Mouse (Mus musculus) heart, embryonic 15.5 days (tissue): Measurements from ENCODE around the gene Pithd1. TPM values are rescaled to one million over a fixed set of nuclear protein-coding genes. Genes with fewer than 3 reads are reported as not detected.

ENCODE experiments used
- ATAC-seq: fragments of 200-750 bp; cut with Nextera tagmentation; replicated peaks from 2 replicates; pipeline ENCODE4 v1.8.0; 2017; ENCODE audit warnings: low read depth, moderate TSS enrichment; ENCODE audit not compliant: insufficient number of reproducible peaks, insufficient read depth, low FRiP score
- H3K27ac ChIP-seq: fragments of 300-500 bp; sonication (generic); 2 replicates; pipeline ENCODE4 v1.5.1; 2015; ENCODE audit warnings: mild to moderate bottlenecking, inconsistent platforms
- H3K27me3 ChIP-seq: fragments of 300-500 bp; sonication (generic); 2 replicates; pipeline ENCODE4 v1.6.1; 2015; ENCODE audit warnings: inconsistent platforms
- H3K36me3 ChIP-seq: fragments of 300-500 bp; sonication (generic); 2 replicates; pipeline ENCODE4 v1.6.1; 2015; ENCODE audit warnings: mild to moderate bottlenecking, inconsistent platforms
- H3K4me1 ChIP-seq: fragments of 300-500 bp; sonication (generic); replicated peaks from 2 replicates; pipeline ENCODE4 v1.6.1; 2015; ENCODE audit warnings: inconsistent platforms
- H3K4me2 ChIP-seq: fragments of 300-500 bp; sonication (generic); 2 replicates; pipeline ENCODE4 v1.6.1; 2015; ENCODE audit warnings: inconsistent platforms, mild to moderate bottlenecking, moderate library complexity
- H3K4me3 ChIP-seq: fragments of 300-500 bp; sonication (generic); 2 replicates; pipeline ENCODE4 v1.5.1; 2015; ENCODE audit warnings: mild to moderate bottlenecking, inconsistent platforms
- H3K9ac ChIP-seq: fragments of 300-500 bp; sonication (generic); 2 replicates; pipeline ENCODE4 v1.6.1; 2015; ENCODE audit warnings: mild to moderate bottlenecking, inconsistent platforms
- H3K9me3 ChIP-seq: fragments of 300-500 bp; sonication (generic); replicated peaks from 2 replicates; pipeline ENCODE4 v1.6.1; 2016; ENCODE audit warnings: inconsistent platforms
- WGBS: fragments of 180-500 bp; shearing (Covaris S2); methylation state at CpG from one replicate; pipeline ENCODE4 v1.1.7; 2015; ENCODE audit warnings: mixed read lengths; 5-methylcytosine and 5-hydroxymethylcytosine counted together
- polyA plus RNA-seq: library from polyadenylated mRNA; unstranded; fragments of >200 nt; fragmentation: Nextera tagmentation; extraction: Ambion mirVana; gene quantifications from 2 replicates; pipeline ENCODE4 v1.2.1, GENCODE M21; 2015

Gene Pithd1
- polyA plus RNA-seq, 1 experiment from 2014 or later = 34.0 TPM

DNA sequence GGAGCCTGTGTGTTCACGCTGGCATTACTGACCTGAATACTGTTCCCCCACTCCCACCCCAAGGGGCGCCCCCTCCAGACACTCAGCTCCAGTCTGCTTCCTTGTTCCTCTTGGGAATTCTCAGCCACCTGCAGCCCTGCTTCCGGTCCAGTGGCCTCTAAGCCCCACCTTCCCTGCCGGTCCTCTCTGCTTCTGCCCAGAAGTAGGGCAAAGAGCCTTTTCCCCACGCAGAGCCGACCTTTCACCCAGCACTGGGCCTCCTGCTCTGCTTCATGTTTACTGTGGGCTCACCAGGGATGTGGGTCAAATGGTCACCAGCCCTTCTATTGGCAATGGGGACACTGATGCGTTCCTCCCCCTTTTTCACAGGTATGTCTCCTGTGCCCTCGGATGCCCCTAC lies 28.7 kb downstream of the Pithd1 start:
- ATAC-seq = no peak
- H3K27ac ChIP-seq = no peak overlapping the region
- H3K9me3 ChIP-seq = no peaks in the 10 kb centered on the region
- H3K4me1 ChIP-seq = peaks cover 6% of the 10 kb centered on the region; the same call in 1 of the 2 replicates
- no peak overlapping the region for H3K9ac ChIP-seq
- peaks cover 44% of the 10 kb centered on the region for H3K36me3 ChIP-seq
- no peak overlapping the region for H3K4me3 ChIP-seq
- no peaks in the 10 kb centered on the region for H3K27me3 ChIP-seq
- 66% methylated on average over 8 of the region's 8 CpGs for WGBS
- H3K4me2 ChIP-seq = no peak overlapping the region

DNA sequence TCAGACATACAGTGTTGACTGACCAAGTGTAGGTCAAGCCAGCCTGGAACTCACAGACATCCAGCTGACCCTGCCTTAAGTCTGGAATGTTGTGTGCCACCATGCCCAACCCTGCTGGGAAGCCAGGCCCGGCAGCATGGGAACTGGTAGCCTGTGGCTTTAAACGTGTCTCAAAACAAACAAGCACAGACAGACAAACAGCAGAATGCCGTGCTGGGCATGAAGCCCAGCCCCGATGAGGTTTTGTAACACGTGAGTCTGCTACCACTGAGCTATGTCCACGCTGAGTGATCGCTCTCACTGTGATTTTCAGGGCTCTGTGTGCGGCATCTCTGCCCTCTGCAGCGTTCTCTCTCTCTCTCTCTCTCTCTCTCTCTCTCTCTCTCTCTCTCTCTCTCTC lies 31.2 kb downstream of the Pithd1 start:
- Histone ChIP-seq H3K36me3 (peaks cover 62% of the 10 kb centered on the region), H3K4me3 (no peak overlapping the region), H3K9ac (no peak overlapping the region), H3K27me3 (no peaks in the 10 kb centered on the region), H3K27ac (no peak overlapping the region), H3K9me3 (no peaks in the 10 kb centered on the region), H3K4me1 (no peaks in the 10 kb centered on the region), H3K4me2 (no peak overlapping the region)
- ATAC-seq = no peak
- 85% methylated on average over 9 of the region's 9 CpGs for WGBS

DNA sequence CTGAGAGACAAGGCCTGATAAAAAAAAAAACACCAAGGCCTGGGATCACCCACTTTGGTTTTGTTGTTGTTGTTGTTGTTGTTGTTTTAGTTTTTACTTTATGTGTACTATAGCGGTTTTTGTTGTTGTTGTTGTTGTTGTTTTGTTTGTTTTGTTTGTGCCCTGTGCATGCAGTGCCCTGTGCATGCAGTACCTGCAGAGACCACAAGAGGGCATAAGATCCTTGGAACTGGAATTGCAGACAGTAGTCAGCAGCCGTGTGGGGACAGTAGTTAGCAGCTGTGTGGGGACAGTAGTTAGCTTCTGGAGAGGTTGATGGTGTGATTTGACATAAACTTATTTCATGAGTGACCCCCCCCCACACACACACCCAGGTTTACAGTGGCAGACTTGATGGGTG lies 32.8 kb downstream of the Pithd1 start:
- 15% methylated on average over 2 of the region's 2 CpGs for WGBS
- no peak overlapping the region for H3K9ac ChIP-seq
- no peak for ATAC-seq
- peaks cover 8% of the 10 kb centered on the region for H3K4me1 ChIP-seq
- H3K9me3 ChIP-seq = no peaks in the 10 kb centered on the region
- no peak overlapping the region for H3K4me3 ChIP-seq
- no peak overlapping the region for H3K4me2 ChIP-seq
- no peak overlapping the region for H3K27ac ChIP-seq
- no peaks in the 10 kb centered on the region for H3K27me3 ChIP-seq
- peaks cover 59% of the 10 kb centered on the region for H3K36me3 ChIP-seq

DNA sequence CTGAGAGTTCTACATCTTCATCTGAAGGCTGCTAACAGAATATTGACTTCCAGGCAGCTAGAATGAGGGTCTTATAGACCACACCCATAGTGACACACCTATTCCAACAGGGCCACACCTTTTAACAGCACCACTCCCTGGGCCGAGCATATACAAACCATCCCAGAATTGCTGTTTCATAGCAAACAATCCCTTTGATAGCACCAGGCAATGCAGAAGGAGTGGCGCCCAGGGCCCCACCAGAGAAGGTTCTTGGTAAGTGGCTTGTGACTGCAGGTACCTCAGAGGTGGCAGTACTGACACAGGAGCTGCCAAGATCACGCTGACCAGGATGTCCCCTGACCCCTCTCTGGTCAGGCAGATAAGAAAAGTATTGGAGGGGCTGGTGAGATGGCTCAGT lies 33.9 kb downstream of the Pithd1 start:
- Histone ChIP-seq H3K9ac (no peak overlapping the region), H3K27ac (no peak overlapping the region), H3K9me3 (no peaks in the 10 kb centered on the region), H3K4me1 (peaks cover 9% of the 10 kb centered on the region), H3K36me3 (peaks cover 55% of the 10 kb centered on the region), H3K27me3 (no peaks in the 10 kb centered on the region), H3K4me2 (no peak overlapping the region), H3K4me3 (no peak overlapping the region)
- ATAC-seq = no peak
- 83% methylated on average over 3 of the region's 3 CpGs for WGBS

DNA sequence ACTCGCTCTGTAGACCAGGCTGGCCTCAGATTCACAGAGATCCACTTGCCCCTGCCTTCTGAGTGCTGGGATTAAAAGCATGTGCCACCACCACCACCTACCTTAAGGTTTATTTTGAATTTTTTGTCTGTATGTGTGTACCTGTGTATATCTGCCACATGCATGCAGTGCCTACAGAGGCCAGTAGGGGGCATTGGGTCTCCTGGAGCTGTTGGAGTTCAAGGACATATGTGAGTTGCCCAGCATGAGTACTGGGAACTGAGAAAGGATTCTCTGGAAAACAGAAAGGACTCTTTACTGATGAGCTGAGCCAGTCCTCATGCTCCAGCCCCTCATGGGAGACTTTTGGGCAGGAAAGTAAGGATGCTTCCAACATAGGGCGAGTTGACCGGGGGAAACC lies 35.6 kb downstream of the Pithd1 start:
- Histone ChIP-seq H3K9me3 (no peaks in the 10 kb centered on the region), H3K9ac (no peak overlapping the region), H3K4me1 (peaks cover 18% of the 10 kb centered on the region), H3K36me3 (peaks cover 42% of the 10 kb centered on the region), H3K4me3 (no peak overlapping the region), H3K27ac (no peak overlapping the region), H3K27me3 (no peaks in the 10 kb centered on the region), H3K4me2 (no peak overlapping the region)
- 93% methylated on average over 3 of the region's 3 CpGs for WGBS
- no peak for ATAC-seq

DNA sequence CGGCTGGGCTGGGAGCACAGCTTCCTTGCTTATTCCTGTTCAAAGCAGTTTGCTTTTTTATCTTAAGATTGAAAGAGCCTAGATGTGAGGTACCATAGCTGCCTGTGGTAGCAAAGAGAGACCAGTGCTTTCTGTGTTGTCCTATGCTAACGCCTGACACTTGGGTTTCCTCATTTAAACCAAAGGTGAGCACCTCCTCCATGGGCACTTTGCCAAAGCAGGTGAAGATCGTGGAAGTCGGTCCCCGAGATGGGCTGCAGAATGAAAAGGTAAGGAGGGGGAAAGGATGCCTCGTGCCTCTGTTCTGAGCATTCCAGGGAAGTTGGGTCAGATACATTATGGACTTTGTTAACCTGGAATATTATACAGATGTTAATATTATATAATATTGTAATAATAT lies 36.7 kb downstream of the Pithd1 start:
- Histone ChIP-seq H3K4me1 (peaks cover 24% of the 10 kb centered on the region), H3K27me3 (no peaks in the 10 kb centered on the region), H3K4me3 (no peak overlapping the region), H3K4me2 (no peak overlapping the region), H3K9ac (no peak overlapping the region), H3K27ac (peak overlapping the region; percentile 60), H3K9me3 (no peaks in the 10 kb centered on the region), H3K36me3 (peaks cover 34% of the 10 kb centered on the region)
- 79% methylated on average over 6 of the region's 6 CpGs for WGBS
- no peak for ATAC-seq

DNA sequence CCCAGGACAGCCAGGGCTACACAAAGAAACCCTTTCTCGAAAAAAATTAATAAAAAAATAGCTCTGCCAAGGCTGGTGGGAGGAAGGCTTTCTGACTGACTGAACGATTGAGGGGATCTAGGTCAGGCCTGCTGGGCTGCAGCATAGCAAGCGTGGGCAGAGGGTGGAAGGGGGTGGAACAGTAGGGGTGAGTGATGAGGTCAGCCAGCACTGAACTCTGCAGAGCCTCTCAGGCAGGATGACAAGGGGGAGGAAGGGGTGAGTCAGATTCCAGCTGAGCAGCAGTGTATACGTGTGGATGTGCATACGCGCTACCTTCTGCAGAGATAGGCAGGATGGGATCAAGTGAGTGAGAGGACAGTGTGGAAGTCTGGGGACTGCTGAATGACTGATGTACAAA lies 37.2 kb downstream of the Pithd1 start:
- H3K9me3 ChIP-seq = no peaks in the 10 kb centered on the region
- peaks cover 29% of the 10 kb centered on the region for H3K36me3 ChIP-seq
- no peaks in the 10 kb centered on the region for H3K27me3 ChIP-seq
- ATAC-seq = no peak
- WGBS = 36% methylated on average over 6 of the region's 6 CpGs
- peak overlapping the region; percentile 60 for H3K27ac ChIP-seq
- H3K4me2 ChIP-seq = no peak overlapping the region
- no peak overlapping the region for H3K4me3 ChIP-seq
- H3K4me1 ChIP-seq = peaks cover 24% of the 10 kb centered on the region
- no peak overlapping the region for H3K9ac ChIP-seq

DNA sequence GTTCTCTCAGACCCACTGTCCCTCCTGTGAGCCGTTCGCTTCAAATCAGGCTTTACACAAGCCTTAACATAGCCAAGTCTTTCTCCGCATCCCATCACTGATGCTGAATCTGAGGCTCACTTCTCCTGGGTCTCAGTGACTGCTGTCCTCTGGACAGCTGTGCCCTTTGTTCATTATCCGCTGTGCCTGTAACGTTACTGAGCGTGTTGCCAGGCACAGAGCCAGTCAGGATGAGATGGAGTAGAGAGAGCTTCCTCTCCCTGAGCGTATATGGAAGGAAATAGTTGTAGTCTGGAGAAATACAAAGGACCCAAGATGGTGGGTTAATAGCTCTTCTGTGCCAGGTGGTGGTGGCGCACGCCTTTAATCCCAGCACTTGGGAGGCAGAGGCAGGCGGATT lies 37.6 kb downstream of the Pithd1 start:
- 75% methylated on average over 10 of the region's 10 CpGs for WGBS
- Histone ChIP-seq H3K36me3 (peaks cover 26% of the 10 kb centered on the region), H3K4me2 (no peak overlapping the region), H3K9me3 (no peaks in the 10 kb centered on the region), H3K4me1 (peaks cover 24% of the 10 kb centered on the region), H3K9ac (no peak overlapping the region), H3K27ac (peak overlapping the region; percentile 60), H3K4me3 (no peak overlapping the region), H3K27me3 (no peaks in the 10 kb centered on the region)
- no peak for ATAC-seq

DNA sequence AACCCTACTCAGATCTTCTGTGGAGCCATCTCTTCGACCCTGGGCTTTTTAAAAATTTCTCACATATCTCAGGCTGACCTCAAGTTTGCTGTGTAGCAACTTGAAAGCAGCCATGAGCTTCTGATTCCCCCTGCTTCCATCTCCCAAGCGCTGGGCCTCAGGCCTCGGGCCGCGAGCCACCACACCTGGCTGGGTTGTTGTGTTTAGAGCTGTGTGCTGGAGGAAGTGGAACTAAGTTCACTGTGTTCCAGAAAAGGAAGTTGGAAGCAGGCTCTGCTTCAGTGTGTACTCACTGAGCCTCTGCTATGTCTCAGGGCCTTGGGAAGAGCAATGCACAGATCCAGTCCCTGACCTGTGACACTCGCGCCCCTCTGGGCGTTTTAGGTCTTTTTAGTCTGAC lies 38.9 kb downstream of the Pithd1 start:
- Histone ChIP-seq H3K27me3 (no peaks in the 10 kb centered on the region), H3K9ac (no peak overlapping the region), H3K9me3 (no peaks in the 10 kb centered on the region), H3K36me3 (peaks cover 24% of the 10 kb centered on the region), H3K27ac (no peak overlapping the region), H3K4me1 (peaks cover 31% of the 10 kb centered on the region), H3K4me3 (no peak overlapping the region), H3K4me2 (peak overlapping the region; percentile 21; the same call in 1 of the 2 replicates)
- 87% methylated on average over 8 of the region's 8 CpGs for WGBS
- ATAC-seq = no peak

DNA sequence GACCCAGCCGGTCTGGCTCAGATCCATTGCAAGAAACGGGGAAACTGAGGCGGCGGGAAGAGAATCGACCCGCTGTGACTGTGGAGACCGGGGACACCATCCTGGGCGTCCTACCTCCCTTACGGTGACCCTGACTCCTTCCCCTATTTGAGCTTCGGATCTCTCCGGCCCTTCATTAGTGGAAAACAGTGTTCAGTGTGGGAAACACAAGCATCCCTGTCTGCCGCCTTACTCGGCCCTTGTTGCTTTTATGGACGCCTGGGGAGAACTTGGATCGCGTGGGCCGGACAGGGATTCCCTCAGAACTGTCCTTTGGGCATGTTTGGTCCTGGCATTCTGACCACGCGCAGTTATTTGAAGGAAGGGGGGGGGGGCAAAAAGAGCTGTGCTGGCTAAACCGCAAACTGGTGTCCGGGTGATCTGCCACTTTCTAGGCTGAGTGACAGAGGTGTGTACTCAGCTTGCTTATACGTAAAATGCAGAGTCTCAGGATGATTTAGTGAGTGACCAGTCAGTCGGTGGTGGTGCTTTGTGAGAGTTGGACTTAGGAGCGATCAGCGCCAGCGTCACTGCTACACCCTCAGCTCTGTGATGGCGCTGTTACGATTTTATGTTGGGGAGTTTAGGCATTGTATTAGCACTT lies 40.3 kb downstream of the Pithd1 start:
- no peaks in the 10 kb centered on the region for H3K27me3 ChIP-seq
- H3K4me3 ChIP-seq = peak overlapping the region; percentile 75
- peak overlapping the region; percentile 70 for H3K27ac ChIP-seq
- peaks cover 32% of the 10 kb centered on the region for H3K4me1 ChIP-seq
- 1% methylated on average over 28 of the region's 28 CpGs for WGBS
- peak; percentile 3; the same call in 1 of the 2 replicates for ATAC-seq
- no peaks in the 10 kb centered on the region for H3K9me3 ChIP-seq
- peak overlapping the region; percentile 74 for H3K4me2 ChIP-seq
- H3K36me3 ChIP-seq = peaks cover 10% of the 10 kb centered on the region
- peak overlapping the region; percentile 76 for H3K9ac ChIP-seq

DNA sequence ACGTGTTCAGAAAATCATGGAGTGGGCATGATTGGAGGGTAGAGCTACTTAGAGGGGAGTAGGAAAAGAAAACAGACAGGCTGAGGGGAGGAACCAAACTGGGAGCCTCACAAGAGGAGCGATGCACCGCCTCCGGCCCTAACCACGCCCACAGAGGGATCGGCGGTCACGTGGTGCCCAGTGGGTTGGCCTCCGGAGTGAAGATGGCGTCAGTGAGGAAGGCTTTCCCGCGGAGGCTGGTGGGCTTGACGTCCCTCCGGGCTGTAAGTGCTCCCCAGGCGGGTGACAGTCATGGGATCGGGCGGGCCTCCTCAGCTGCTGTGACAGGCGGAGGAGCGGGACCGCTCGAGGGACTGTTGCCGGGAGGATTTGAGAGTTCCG lies 40.8 kb downstream of the Pithd1 start, which contains the start of gene Hmgcl:
Gene Hmgcl (plus strand): TSS at position 171 of the 381 bp plus-strand sequence.
- WGBS = under 1% methylated on average over 23 of the region's 23 CpGs
- H3K27me3 ChIP-seq = no peaks in the 10 kb centered on the region
- H3K36me3 ChIP-seq = peaks cover 5% of the 10 kb centered on the region
- H3K4me2 ChIP-seq = peak within 1 kb of the TSS; percentile 74
- peak within 1 kb of the TSS; percentile 70 for H3K27ac ChIP-seq
- H3K4me3 ChIP-seq = peak within 1 kb of the TSS; percentile 75
- H3K9ac ChIP-seq = peak within 1 kb of the TSS; percentile 76
- peaks cover 32% of the 10 kb centered on the region for H3K4me1 ChIP-seq
- peak; percentile 91 for ATAC-seq
- no peaks in the 10 kb centered on the region for H3K9me3 ChIP-seq

DNA sequence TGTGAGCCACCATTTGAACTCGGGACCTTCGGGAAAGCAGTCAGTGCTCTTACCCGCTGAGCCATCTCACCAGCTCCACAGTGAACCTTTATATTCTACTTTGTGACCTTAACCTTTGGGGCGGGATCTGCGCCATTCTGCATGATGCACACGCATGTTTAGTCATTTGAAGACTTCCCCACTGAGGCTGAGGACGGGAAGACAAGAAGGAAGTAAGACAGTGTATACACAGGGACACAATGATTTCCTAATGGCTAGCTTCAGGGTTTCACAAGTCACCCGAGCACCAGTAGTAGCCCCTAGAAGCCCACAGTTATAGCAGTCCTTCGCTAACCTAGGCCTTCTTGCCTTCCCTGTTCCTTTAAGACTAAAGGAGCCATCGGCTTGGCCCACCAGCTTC lies 41.4 kb downstream of the Pithd1 start:
- 77% methylated on average over 10 of the region's 10 CpGs for WGBS
- Histone ChIP-seq H3K4me2 (peak overlapping the region; percentile 74), H3K27me3 (no peaks in the 10 kb centered on the region), H3K27ac (peak overlapping the region; percentile 70), H3K36me3 (no peaks in the 10 kb centered on the region; the same call in 1 of the 2 replicates), H3K4me1 (peaks cover 32% of the 10 kb centered on the region), H3K4me3 (peak overlapping the region; percentile 75), H3K9me3 (no peaks in the 10 kb centered on the region), H3K9ac (peak overlapping the region; percentile 34)
- no peak for ATAC-seq
